In genomic region chr2:159069180-159069579, GRCm38 (mm10) we compare ENCODE assay signal across 10 mouse cellular contexts.
A peak's percentile ranks its signal among the peaks of the same experiment; 100 is the strongest.
DNase-seq lines count a peak whose midpoint lies in the region; ATAC-seq and TF ChIP-seq lines count a peak whose summit lies in the region.
"Had no signal": no experiment of that assay in that cellular context is flagged by ENCODE, and none has a peak within 500 bp of the region (broad histone marks: within the 10 kb centered on the region; RNA-seq: fewer than 3 reads in every experiment).

No protein-coding gene starts in this region.

- no peak overlapping the region for H3K4me3 ChIP-seq in lung, adult 2 months (replicated peaks; ENCODE audit: extremely low read depth, low read depth, low read length)
- no peak overlapping the region for H3K4me3 ChIP-seq in cerebellum, adult 2 months (replicated peaks; ENCODE audit: insufficient read depth, low read depth, low read length)
- no peak overlapping the region for H3K4me3 ChIP-seq in kidney, adult 2 months (ENCODE audit: insufficient read depth, low read depth, low read length)
- H3K4me3 ChIP-seq: erythroblast, embryonic 14.5 days; liver, embryonic 13.5 days had no signal

- 36% methylated on average over 6 of the region's 6 CpGs for WGBS in lung, adult 2 months
- under 1% methylated on average over 6 of the region's 6 CpGs for WGBS in cerebellum, adult 2 months
- 20% methylated on average over 6 of the region's 6 CpGs for WGBS in kidney, adult 2 months

- H3K27me3 ChIP-seq in cerebellum, adult 2 months (ENCODE audit: control insufficient read depth, insufficient read depth, low read length): peaks cover 3% of the 10 kb centered on the region; the same call in 1 of the 2 replicates
- no peaks in the 10 kb centered on the region for H3K27me3 ChIP-seq in kidney, adult 2 months (replicated peaks; ENCODE audit: control insufficient read depth, insufficient read depth, low read length)
- H3K27me3 ChIP-seq: liver, embryonic 13.5 days had no signal

- no peak overlapping the region for H3K27ac ChIP-seq in cerebellum, adult 2 months (ENCODE audit: insufficient read depth, low read length)
- H3K27ac ChIP-seq in kidney, adult 2 months (ENCODE audit: insufficient read depth, low read depth, low read length): peak overlapping the region; percentile 70
- H3K27ac ChIP-seq: liver, embryonic 13.5 days had no signal

- H3K36me3 ChIP-seq in kidney, adult 2 months (ENCODE audit: control insufficient read depth, insufficient read depth, low read length): no peaks in the 10 kb centered on the region
- H3K36me3 ChIP-seq: liver, embryonic 13.5 days had no signal

- peak; percentile 8; the same call in 1 of the 2 replicates for TF ChIP-seq POLR2A in lung, adult 2 months (IDR thresholded peaks at IDR 0.05; ENCODE audit: borderline replicate concordance, extremely low read depth, low read depth, low read length)
- no peak for TF ChIP-seq POLR2A in cerebellum, adult 2 months (IDR thresholded peaks at IDR 0.05; ENCODE audit: borderline replicate concordance, insufficient read depth, low read length)
- TF ChIP-seq POLR2A in kidney, adult 2 months (IDR thresholded peaks at IDR 0.05; ENCODE audit: low read depth, low read length): no peak

- H3K4me1 ChIP-seq in lung, adult 2 months (ENCODE audit: control insufficient read depth, insufficient read depth, low read length): no peaks in the 10 kb centered on the region
- peaks cover 10% of the 10 kb centered on the region for H3K4me1 ChIP-seq in cerebellum, adult 2 months (ENCODE audit: control insufficient read depth, insufficient read depth, low read length)
- no peaks in the 10 kb centered on the region; the same call in 1 of the 2 replicates for H3K4me1 ChIP-seq in kidney, adult 2 months (ENCODE audit: control insufficient read depth, insufficient read depth, low read length)
- H3K4me1 ChIP-seq: liver, embryonic 13.5 days had no signal

- ATAC-seq in monocyte, adult 5-6 weeks (replicated peaks; ENCODE audit: insufficient number of reproducible peaks, low FRiP score, low TSS enrichment, poor library complexity, severe bottlenecking): no peak

- TF ChIP-seq CTCF in lung, adult 2 months (IDR thresholded peaks at IDR 0.05; ENCODE audit: insufficient read depth, low read length): no peak
- no peak for TF ChIP-seq CTCF in cerebellum, adult 2 months (IDR thresholded peaks at IDR 0.05; ENCODE audit: borderline replicate concordance, insufficient read depth, low read depth, low read length)
- TF ChIP-seq CTCF in kidney, adult 2 months (conservative IDR thresholded peaks at IDR 0.05; ENCODE audit: insufficient read depth, insufficient read length, low read depth, low read length): no peak

- peak; percentile 17 for DNase-seq in lung, adult 2 months
- DNase-seq in lung, postnatal 14 days: no peak
- peak; percentile 74 to 89 for DNase-seq in cerebellum, adult 2 months
- DNase-seq in kidney, adult 2 months: peak; percentile 67
- peak; percentile 84 for DNase-seq in left cerebral cortex, postnatal 4 days
- DNase-seq in heart, adult 8-10 months (ENCODE audit: low spot score): no peak
- DNase-seq in urinary bladder, adult 18-20 months (ENCODE audit: low spot score in 2 of 2): no peak
- DNase-seq: liver, embryonic 13.5 days had no signal

- intact Hi-C loops in left cerebral cortex, postnatal 4 days (cut with DNase I): loop anchor here (10.0 kb wide), 1 partner anchor 154 kb away; no protein-coding TSS in a partner anchor

Comparison
In these comparisons a context has a peak if more than half of its experiments do, and no peak if none do; other contexts are left out.
1. DNase-seq: peak in lung, adult 2 months (single experiment), cerebellum, adult 2 months (2 of 2), kidney, adult 2 months (single experiment) and left cerebral cortex, postnatal 4 days (single experiment); none in lung, postnatal 14 days (single experiment), heart, adult 8-10 months (single experiment) and urinary bladder, adult 18-20 months (0 of 2).